Mouse (Mus musculus) lung, postnatal 0 days (tissue): ENCODE data around the gene Yes1. TPM values are rescaled to one million over a fixed set of nuclear protein-coding genes. Genes with fewer than 3 reads are reported as not detected.

Source experiments
- ATAC-seq: fragments of 200-750 bp; cut with Nextera tagmentation; 2 replicates; pipeline ENCODE4 v1.8.0; 2017; ENCODE audit warnings: moderate library complexity
- DNase-seq: peaks from one replicate; pipeline ENCODE4 v3.0.0-alpha.2; 2016; ENCODE audit warnings: low spot score
- H3K27ac ChIP-seq: fragments of 300-500 bp; sonication (generic); 2 replicates; pipeline ENCODE4 v1.5.1; 2014; ENCODE audit warnings: antibody characterized with exemption, mild to moderate bottlenecking, low read length, mixed read lengths
- H3K27me3 ChIP-seq: fragments of 300-500 bp; sonication (generic); replicated peaks from 2 replicates; pipeline ENCODE4 v1.6.1; 2014; ENCODE audit warnings: low read length, mixed read lengths; ENCODE audit not compliant: insufficient read depth
- H3K36me3 ChIP-seq: fragments of 300-500 bp; sonication (generic); 2 replicates; pipeline ENCODE4 v1.6.1; 2014; ENCODE audit warnings: low read length, mixed read lengths; ENCODE audit not compliant: insufficient read depth
- H3K4me1 ChIP-seq: fragments of 300-500 bp; sonication (generic); 2 replicates; pipeline ENCODE4 v1.6.1; 2014; ENCODE audit warnings: antibody characterized with exemption, low read depth, low read length, mixed read lengths; ENCODE audit not compliant: insufficient read depth
- H3K4me2 ChIP-seq: fragments of 300-500 bp; sonication (generic); replicated peaks from 2 replicates; pipeline ENCODE4 v1.6.1; 2014; ENCODE audit warnings: low read depth, mild to moderate bottlenecking, low read length, moderate library complexity, mixed read lengths
- H3K4me3 ChIP-seq: fragments of 300-500 bp; sonication (generic); 2 replicates; pipeline ENCODE4 v1.5.1; 2014; ENCODE audit warnings: low read depth, low read length
- H3K9ac ChIP-seq: fragments of 300-500 bp; sonication (generic); replicated peaks from 2 replicates; pipeline ENCODE4 v1.6.1; 2014; ENCODE audit warnings: low read depth, mild to moderate bottlenecking
- H3K9me3 ChIP-seq: fragments of 300-500 bp; sonication (generic); 2 replicates; pipeline ENCODE4 v1.6.1; 2016; ENCODE audit warnings: low read length, mixed read lengths
- CTCF ChIP-seq: IDR thresholded peaks from 2 replicates; pipeline ENCODE4 v1.5.1; 2016; ENCODE audit warnings: antibody characterized with exemption, mild to moderate bottlenecking
- EP300 ChIP-seq: IDR thresholded peaks from 2 replicates; pipeline ENCODE4 v1.6.1; 2016; ENCODE audit warnings: antibody characterized with exemption, mild to moderate bottlenecking, control low read depth
- WGBS: fragments of 180-500 bp; shearing (Covaris S2); extraction: QIAGEN DNeasy Blood & Tissue Kit; methylation state at CpG from one replicate; pipeline ENCODE4 v1.1.7; 2014; 5-methylcytosine and 5-hydroxymethylcytosine counted together
- polyA plus RNA-seq: library from polyadenylated mRNA; unstranded; fragments of >200 nt; fragmentation: Nextera tagmentation; extraction: Ambion mirVana; gene quantifications from 2 replicates; pipeline ENCODE4 v1.2.1, GENCODE M21; 2015

Yes1 gene
- polyA plus RNA-seq, 1 experiment from 2014 or later = 28.5 TPM

DNA sequence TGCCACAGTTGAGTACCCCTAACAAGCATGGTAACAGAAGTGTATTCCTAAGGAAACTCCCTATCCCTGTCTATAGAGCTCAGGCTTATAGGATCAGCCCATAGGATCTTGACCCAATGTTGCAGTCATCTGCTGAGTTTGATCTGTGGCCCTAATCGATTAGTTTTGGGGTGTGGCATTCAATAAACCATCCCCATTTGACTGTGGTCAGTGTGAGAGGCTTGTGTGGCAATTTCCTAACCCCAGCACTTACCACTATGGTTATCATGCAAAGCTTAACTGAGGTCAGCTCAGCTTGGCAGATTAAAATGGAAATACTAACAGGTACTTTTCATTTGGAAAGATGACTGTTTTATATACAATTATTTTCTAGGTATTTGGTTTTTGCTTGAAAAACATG, 5.1 kb upstream of the Yes1 start:
- Histone ChIP-seq H3K27ac (no peak overlapping the region), H3K4me2 (no peak overlapping the region), H3K36me3 (no peaks in the 10 kb centered on the region), H3K4me1 (0 out of 2 replicates have a peak, but pooled peaks cover 3% of the 10 kb centered on the region), H3K27me3 (no peaks in the 10 kb centered on the region), H3K9ac (no peak overlapping the region), H3K4me3 (no peak overlapping the region), H3K9me3 (no peaks in the 10 kb centered on the region)
- DNase-seq (no peak), ATAC-seq (no peak)
- no peak for TF ChIP-seq EP300
- no peak for TF ChIP-seq CTCF
- WGBS = 92% methylated on average over 1 of the region's 1 CpGs

DNA sequence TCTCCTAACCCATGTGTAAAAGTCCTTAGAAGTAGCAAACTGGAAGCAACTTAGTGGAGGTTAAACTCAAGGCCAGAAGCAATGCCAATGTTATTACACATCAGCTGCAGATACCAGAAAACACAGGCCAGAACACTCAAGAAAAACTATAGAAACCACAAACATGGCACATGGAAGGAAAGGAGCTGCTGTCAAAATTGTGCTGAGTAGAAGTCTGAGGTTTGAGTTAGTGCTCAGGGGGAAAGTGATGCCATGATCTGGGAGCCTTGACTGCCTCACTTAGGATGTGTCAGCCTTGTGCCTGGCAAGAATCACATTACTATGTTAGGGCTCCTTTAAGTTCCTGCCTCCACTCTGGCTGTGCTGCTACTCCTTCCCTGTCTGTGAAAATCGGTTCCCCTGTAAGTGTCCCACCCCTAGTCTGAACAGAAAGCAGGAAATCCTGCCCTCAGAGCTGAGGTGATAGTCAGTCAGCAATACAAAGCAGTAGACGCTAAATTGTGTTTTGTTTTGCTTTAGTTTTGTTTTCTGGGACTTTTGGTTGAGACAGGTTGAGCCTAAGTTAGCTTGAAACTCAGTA, 3.1 kb upstream of the Yes1 start:
- Histone ChIP-seq H3K4me3 (no peak overlapping the region), H3K9me3 (no peaks in the 10 kb centered on the region), H3K4me1 (0 out of 2 replicates have a peak, but pooled peaks cover 3% of the 10 kb centered on the region), H3K27me3 (no peaks in the 10 kb centered on the region), H3K9ac (no peak overlapping the region), H3K27ac (peak overlapping the region; percentile 66; the same call in 1 of the 2 replicates), H3K4me2 (no peak overlapping the region), H3K36me3 (no peaks in the 10 kb centered on the region)
- TF ChIP-seq CTCF (no peak), EP300 (no peak)
- ATAC-seq (peak; percentile 34; the same call in 1 of the 2 replicates), DNase-seq (peak; percentile 47)
- 20% methylated on average over 2 of the region's 2 CpGs for WGBS

DNA sequence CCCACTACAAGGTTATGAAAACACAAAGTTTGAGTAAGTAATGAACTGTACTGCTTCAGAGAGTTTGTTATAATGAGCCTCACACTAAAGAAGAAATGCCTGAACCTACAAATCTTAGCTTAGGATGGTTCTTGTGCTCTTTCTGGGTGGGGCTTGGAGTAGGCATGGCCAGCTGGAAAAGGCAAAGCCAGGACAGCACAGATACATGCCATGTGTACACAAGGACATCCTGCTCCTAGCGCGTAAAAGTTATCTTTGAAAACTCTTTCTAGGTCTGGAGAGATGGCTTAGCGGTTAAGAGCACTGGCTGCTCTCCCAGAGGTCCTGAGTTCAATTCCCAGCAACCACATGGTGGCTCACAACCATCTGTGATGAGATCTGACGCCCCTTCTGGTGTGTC, 2.5 kb upstream of the Yes1 start:
- Histone ChIP-seq H3K4me1 (0 out of 2 replicates have a peak, but pooled peaks cover 3% of the 10 kb centered on the region), H3K9me3 (no peaks in the 10 kb centered on the region), H3K36me3 (no peaks in the 10 kb centered on the region), H3K27me3 (no peaks in the 10 kb centered on the region), H3K4me2 (no peak overlapping the region), H3K9ac (no peak overlapping the region), H3K27ac (peak overlapping the region; percentile 66; the same call in 1 of the 2 replicates), H3K4me3 (no peak overlapping the region)
- DNase-seq (peak; percentile 23), ATAC-seq (peak; percentile 29; the same call in 1 of the 2 replicates)
- WGBS = 62% methylated on average over 4 of the region's 4 CpGs
- TF ChIP-seq CTCF (no peak), EP300 (peak; percentile 60)

DNA sequence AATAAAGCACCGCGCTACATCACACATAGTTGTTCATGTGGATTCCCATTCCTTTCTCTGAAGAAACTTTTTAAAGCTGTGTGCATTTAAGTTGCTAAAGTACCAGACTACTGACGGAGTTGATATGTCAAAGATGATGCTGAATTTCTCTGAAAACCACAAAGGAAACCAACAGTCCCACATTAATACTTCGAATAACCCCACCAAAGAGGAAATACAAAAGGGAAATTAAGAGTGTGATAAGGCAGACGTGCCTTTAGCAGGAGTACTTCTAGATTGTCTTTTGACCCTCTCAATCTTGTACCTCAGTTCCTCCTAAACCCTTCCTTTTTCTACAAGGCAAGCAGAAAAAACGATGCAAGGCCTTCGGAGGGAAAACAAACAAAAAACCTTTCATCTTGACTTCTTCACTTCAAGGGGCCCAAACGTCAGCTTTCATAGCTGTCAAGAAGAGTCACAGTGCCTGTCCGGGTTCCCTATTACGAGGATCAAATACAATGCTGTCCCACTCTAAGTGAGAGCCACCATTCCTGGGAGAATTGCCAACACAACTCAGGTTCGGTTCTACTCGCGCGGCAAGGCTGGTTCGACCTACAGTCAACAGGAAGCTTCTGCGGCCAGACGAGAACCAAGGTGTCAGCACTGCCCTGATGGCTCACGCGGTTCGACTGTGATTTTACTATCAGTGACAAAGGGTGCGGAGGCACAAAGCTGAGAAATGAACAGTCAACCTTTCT, 739 bp upstream of the Yes1 start:
- no peaks in the 10 kb centered on the region for H3K27me3 ChIP-seq
- 15% methylated on average over 21 of the region's 21 CpGs for WGBS
- H3K27ac ChIP-seq = peak overlapping the region; percentile 95
- H3K4me3 ChIP-seq = peak overlapping the region; percentile 95
- TF ChIP-seq CTCF (no peak), EP300 (no peak)
- H3K36me3 ChIP-seq = no peaks in the 10 kb centered on the region
- DNase-seq (peak; percentile 67), ATAC-seq (peak; percentile 30)
- H3K9ac ChIP-seq = peak overlapping the region; percentile 91
- H3K9me3 ChIP-seq = no peaks in the 10 kb centered on the region
- 0 out of 2 replicates have a peak, but pooled peaks cover 3% of the 10 kb centered on the region for H3K4me1 ChIP-seq
- peak overlapping the region; percentile 72 for H3K4me2 ChIP-seq

DNA sequence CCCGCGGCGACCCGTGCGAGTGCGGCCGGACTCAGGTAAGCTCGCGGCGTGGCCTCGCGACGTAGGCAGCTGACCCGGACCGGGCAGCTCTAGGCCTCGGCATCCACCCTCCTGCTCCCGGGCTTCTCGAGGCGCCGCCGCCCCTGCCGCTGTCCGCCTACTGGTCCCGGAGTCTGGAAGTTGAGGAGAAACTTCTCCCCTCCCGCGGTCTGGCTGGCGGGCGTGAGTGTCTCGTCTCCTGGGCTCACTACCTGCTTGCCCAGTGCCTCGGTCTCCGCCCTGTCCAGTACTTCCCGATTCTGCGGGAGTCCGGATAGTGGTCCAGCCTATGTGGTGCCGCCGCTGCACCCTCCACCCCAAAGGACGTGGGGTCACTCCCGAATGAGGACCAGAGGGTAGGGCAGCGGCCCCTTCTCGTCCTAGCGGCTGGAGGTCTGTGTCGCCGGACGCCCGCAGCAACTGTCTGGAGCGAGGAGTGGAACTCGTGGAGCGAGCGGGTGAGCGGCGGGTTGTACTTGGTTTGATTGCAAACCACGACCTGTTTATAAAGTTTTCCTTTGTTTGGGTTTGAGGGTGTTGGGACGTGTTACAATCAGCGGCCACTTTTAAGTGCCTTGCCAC, 480 bp downstream of the Yes1 start:
- WGBS = under 1% methylated on average over 37 of the region's 54 CpGs
- H3K9me3 ChIP-seq = no peaks in the 10 kb centered on the region
- peak overlapping the region; percentile 95 for H3K4me3 ChIP-seq
- H3K36me3 ChIP-seq = no peaks in the 10 kb centered on the region
- ATAC-seq (peak; percentile 66), DNase-seq (peak; percentile 58)
- no peaks in the 10 kb centered on the region for H3K27me3 ChIP-seq
- peak overlapping the region; percentile 91 for H3K9ac ChIP-seq
- no peak; the same call in 1 of the 2 replicates for TF ChIP-seq CTCF
- TF ChIP-seq EP300 = no peak
- peak overlapping the region; percentile 72 for H3K4me2 ChIP-seq
- H3K4me1 ChIP-seq = 0 out of 2 replicates have a peak, but pooled peaks cover 3% of the 10 kb centered on the region
- peak overlapping the region; percentile 95 for H3K27ac ChIP-seq

DNA sequence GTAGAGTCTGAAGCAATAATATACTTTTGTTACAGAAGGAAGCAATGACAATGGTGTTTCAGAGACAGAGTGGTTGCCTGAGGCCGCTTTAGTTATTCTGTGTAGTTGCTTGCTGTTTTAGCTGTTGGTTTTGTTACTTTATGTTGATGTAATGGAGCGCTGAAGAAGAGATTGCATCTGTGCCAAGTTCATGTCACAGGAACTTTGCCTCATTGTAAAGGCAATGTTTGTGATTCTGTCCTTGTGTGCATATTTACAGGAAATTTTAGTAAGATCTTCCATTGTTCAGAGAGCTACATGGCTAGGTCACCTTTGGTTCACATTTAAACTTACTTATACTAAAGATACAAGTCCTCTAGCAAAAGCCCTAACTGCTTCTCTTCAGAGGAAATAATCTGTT, 3.3 kb downstream of the Yes1 start:
- H3K27ac ChIP-seq = peak overlapping the region; percentile 57
- no peaks in the 10 kb centered on the region for H3K9me3 ChIP-seq
- TF ChIP-seq EP300 (no peak), CTCF (no peak)
- peak overlapping the region; percentile 34 for H3K4me2 ChIP-seq
- WGBS = 31% methylated on average over 2 of the region's 2 CpGs
- ATAC-seq = no peak
- H3K4me3 ChIP-seq = 0 out of 2 replicates have a peak overlapping the region, but pooled peaks have one; percentile 2
- H3K27me3 ChIP-seq = no peaks in the 10 kb centered on the region
- H3K4me1 ChIP-seq = 0 out of 2 replicates have a peak, but pooled peaks cover 3% of the 10 kb centered on the region
- DNase-seq = peak; percentile 48
- no peak overlapping the region for H3K9ac ChIP-seq
- no peaks in the 10 kb centered on the region for H3K36me3 ChIP-seq
